Mouse (Mus musculus) brain, embryonic 14.5 days (tissue): ENCODE measurements around the gene Vmn1r229. TPM values are rescaled to one million over a fixed set of nuclear protein-coding genes. Genes with fewer than 3 reads are reported as not detected.

Source experiments
- DNase-seq: peaks from one replicate; pipeline ENCODE4 v3.0.0-alpha.2; 2011; ENCODE audit warnings: low read depth
- CTCF ChIP-seq: fragments of 200-500 bp; IDR thresholded peaks from 2 replicates; pipeline ENCODE4 v1.5.1; 2012; ENCODE audit warnings: inconsistent platforms, mild to moderate bottlenecking, moderate library complexity, borderline replicate concordance; ENCODE audit not compliant: insufficient read depth, insufficient read length; ENCODE audit errors: extremely low read depth
- POLR2A ChIP-seq: fragments of 200-500 bp; IDR thresholded peaks from 2 replicates; pipeline ENCODE4 v1.6.1; 2012; ENCODE audit warnings: mild to moderate bottlenecking, inconsistent platforms, borderline replicate concordance; ENCODE audit not compliant: poor library complexity, insufficient read depth, insufficient read length, severe bottlenecking; ENCODE audit errors: extremely low read depth
- polyA plus RNA-seq: library from polyadenylated mRNA; depleted of rRNA; stranded (reverse); fragments of >200 nt; gene quantifications from 2 replicates; pipeline ENCODE4 v1.2.3, GENCODE M21; 2012; rRNA removed

Vmn1r229 gene
- not detected in 2 replicates for polyA plus RNA-seq

GRCm38 (mm10) chr17:20811255-20811654 is at the start of gene Vmn1r229:
Vmn1r229 (plus strand) TSS chr17:20811555.
- DNase-seq: no peak
- TF ChIP-seq POLR2A (no peak), CTCF (no peak)

- TF ChIP-seq CTCF (no peak), POLR2A (no peak)
- DNase-seq: no peak
Observed at GRCm38 (mm10) chr17:20786057-20786456, 25.3 kb upstream of the Vmn1r229 start, which contains the start of gene Vmn1r228. Vmn1r228 (minus strand) TSS chr17:20786157.

- TF ChIP-seq POLR2A: no peak
- TF ChIP-seq CTCF: no peak
- no peak for DNase-seq
Observed at GRCm38 (mm10) chr17:20840144-20840543, 28.8 kb downstream of the Vmn1r229 start, which contains the start of gene Vmn1r230. Vmn1r230 (plus strand) TSS chr17:20840444.

Other genes with a start within 250 kb of the Vmn1r229 start
- not detected in 2 replicates for gene Vmn2r109, start 246.8 kb upstream of the Vmn1r229 start, polyA plus RNA-seq
- gene Vmn2r110, start 215.1 kb upstream of the Vmn1r229 start, polyA plus RNA-seq: not detected in 2 replicates
- gene Fpr-rs3, start 186.7 kb upstream of the Vmn1r229 start, polyA plus RNA-seq: not detected in 2 replicates
- not detected in 2 replicates for gene Vmn1r226, start 128.7 kb upstream of the Vmn1r229 start, polyA plus RNA-seq
- not detected in 2 replicates for gene Vmn1r227, start 81.7 kb upstream of the Vmn1r229 start, polyA plus RNA-seq
- gene Vmn1r228, start 25.4 kb upstream of the Vmn1r229 start, polyA plus RNA-seq: not detected in 2 replicates
- gene Vmn1r230, start 28.9 kb downstream of the Vmn1r229 start, polyA plus RNA-seq: not detected in 2 replicates
- not detected in 2 replicates for gene Vmn1r231, start 93.5 kb downstream of the Vmn1r229 start, polyA plus RNA-seq
- not detected in 2 replicates for gene Vmn1r232, start 108.2 kb downstream of the Vmn1r229 start, polyA plus RNA-seq
- 429 and 565 TPM in 2 replicates for gene Ppp2r1a, start 133.8 kb downstream of the Vmn1r229 start, polyA plus RNA-seq
- gene Vmn1r233, start 184.9 kb downstream of the Vmn1r229 start, polyA plus RNA-seq: not detected in 2 replicates
- 20.8 TPM in 2 replicates for gene Zfp160, start 197.3 kb downstream of the Vmn1r229 start, polyA plus RNA-seq